Mouse (Mus musculus) forebrain, embryonic 14.5 days (tissue): Measurements from ENCODE around the gene C8a. TPM values are rescaled to one million over a fixed set of nuclear protein-coding genes. Genes with fewer than 3 reads are reported as not detected.

Experiments used
- ATAC-seq: fragments of 200-750 bp; cut with Nextera tagmentation; 2 replicates; pipeline ENCODE4 v1.8.0; 2017; ENCODE audit warnings: mild to moderate bottlenecking, moderate library complexity
- DNase-seq: peaks from one replicate; pipeline ENCODE4 v3.0.0-alpha.2; 2015; ENCODE audit warnings: low spot score
- H3K27ac ChIP-seq: fragments of 300-500 bp; sonication (generic); 2 replicates; pipeline ENCODE4 v1.5.1; 2014; ENCODE audit warnings: low read depth, mild to moderate bottlenecking, control low read depth, low read length, moderate library complexity
- H3K27me3 ChIP-seq: fragments of 300-500 bp; sonication (generic); replicated peaks from 2 replicates; pipeline ENCODE4 v1.6.1; 2014; ENCODE audit warnings: low read length, control low read depth, mixed read lengths; ENCODE audit not compliant: control insufficient read depth, insufficient read depth
- H3K36me3 ChIP-seq: fragments of 300-500 bp; sonication (generic); 2 replicates; pipeline ENCODE4 v1.6.1; 2014; ENCODE audit warnings: low read length, control low read depth; ENCODE audit not compliant: control insufficient read depth, insufficient read depth
- H3K4me1 ChIP-seq: fragments of 300-500 bp; sonication (generic); 2 replicates; pipeline ENCODE4 v1.6.1; 2014; ENCODE audit warnings: antibody characterized with exemption, low read length, control low read depth; ENCODE audit not compliant: control insufficient read depth, insufficient read depth
- H3K4me2 ChIP-seq: fragments of 300-500 bp; sonication (generic); 2 replicates; pipeline ENCODE4 v1.6.1; 2014; ENCODE audit warnings: mild to moderate bottlenecking, control low read depth, low read length
- H3K4me3 ChIP-seq: fragments of 300-500 bp; sonication (generic); 2 replicates; pipeline ENCODE4 v1.5.1; 2014; ENCODE audit warnings: low read depth, low read length, control low read depth
- H3K9ac ChIP-seq: fragments of 300-500 bp; sonication (generic); 2 replicates; pipeline ENCODE4 v1.6.1; 2014; ENCODE audit warnings: mild to moderate bottlenecking, low read length, control low read depth, moderate library complexity
- H3K9me3 ChIP-seq: fragments of 300-500 bp; sonication (generic); replicated peaks from 2 replicates; pipeline ENCODE4 v1.6.1; 2016; ENCODE audit warnings: low read length, control low read depth, mixed read lengths; ENCODE audit not compliant: control insufficient read depth
- WGBS: fragments of 180-500 bp; shearing (Covaris S2); extraction: QIAGEN DNeasy Blood & Tissue Kit; methylation state at CpG from one replicate; pipeline ENCODE4 v1.1.7; 2014; 5-methylcytosine and 5-hydroxymethylcytosine counted together
- polyA plus RNA-seq: library from polyadenylated mRNA; unstranded; fragments of >200 nt; fragmentation: Nextera tagmentation; extraction: Ambion mirVana; gene quantifications from 2 replicates; pipeline ENCODE4 v1.2.1, GENCODE M21; 2014

Gene C8a
- polyA plus RNA-seq, 1 experiment from 2014 or later = not detected

DNA sequence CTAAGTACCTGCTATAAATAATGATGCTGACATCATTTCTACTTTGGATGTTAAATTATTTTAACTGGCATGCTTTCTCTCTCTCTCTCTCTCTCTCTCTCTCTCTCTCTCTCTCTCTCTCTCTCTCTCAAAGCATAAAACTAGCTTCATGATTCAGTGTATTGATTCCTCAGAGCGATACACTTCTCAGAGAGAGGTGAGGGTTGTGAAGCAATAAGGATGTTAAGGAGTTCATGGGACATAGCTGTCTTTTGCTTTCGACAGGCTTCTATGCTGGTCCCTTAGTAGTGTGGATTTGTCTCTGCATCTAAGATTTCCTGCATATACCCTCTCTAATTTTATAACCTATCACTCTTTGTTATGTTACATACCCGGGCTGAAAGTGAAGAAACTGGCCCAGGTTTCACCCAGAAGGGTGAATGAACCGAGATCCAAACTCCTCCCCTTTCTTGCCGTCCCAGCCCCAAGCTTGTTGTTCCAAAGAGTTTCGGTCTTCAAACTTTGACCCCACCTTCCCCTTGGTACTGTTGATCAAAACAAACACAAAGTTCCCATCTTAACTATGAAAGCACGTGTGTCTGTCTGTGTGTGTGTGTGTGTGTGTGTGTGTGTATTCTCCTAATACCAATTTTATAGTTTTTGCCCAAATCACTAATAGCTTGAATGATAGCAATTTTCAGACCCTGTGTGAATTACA lies 51.7 kb downstream of the C8a start:
- Histone ChIP-seq H3K4me2 (no peak overlapping the region), H3K4me3 (no peak overlapping the region), H3K9me3 (no peaks in the 10 kb centered on the region), H3K9ac (no peak overlapping the region), H3K27ac (no peak overlapping the region), H3K36me3 (no peaks in the 10 kb centered on the region), H3K27me3 (no peaks in the 10 kb centered on the region), H3K4me1 (no peaks in the 10 kb centered on the region)
- DNase-seq (no peak), ATAC-seq (no peak)
- WGBS = 79% methylated on average over 7 of the region's 7 CpGs

GRCm38 (mm10) chr4:104823597-104824101 lies 52.5 kb downstream of the C8a start:
- no peaks in the 10 kb centered on the region for H3K27me3 ChIP-seq
- ATAC-seq (no peak), DNase-seq (no peak)
- H3K36me3 ChIP-seq = no peaks in the 10 kb centered on the region
- WGBS = 94% methylated on average over 4 of the region's 4 CpGs
- no peaks in the 10 kb centered on the region for H3K9me3 ChIP-seq
- no peak overlapping the region for H3K4me3 ChIP-seq
- H3K27ac ChIP-seq = no peak overlapping the region
- H3K9ac ChIP-seq = no peak overlapping the region
- H3K4me1 ChIP-seq = no peaks in the 10 kb centered on the region
- no peak overlapping the region for H3K4me2 ChIP-seq

- Histone ChIP-seq H3K4me2 (no peak overlapping the region), H3K27ac (no peak overlapping the region), H3K36me3 (no peaks in the 10 kb centered on the region), H3K4me3 (no peak overlapping the region), H3K9me3 (no peaks in the 10 kb centered on the region), H3K27me3 (no peaks in the 10 kb centered on the region), H3K9ac (no peak overlapping the region), H3K4me1 (no peaks in the 10 kb centered on the region)
- ATAC-seq (no peak), DNase-seq (no peak)
- 73% methylated on average over 4 of the region's 4 CpGs for WGBS
Observed at GRCm38 (mm10) chr4:104819891-104820290, 56.3 kb downstream of the C8a start.

GRCm38 (mm10) chr4:104818986-104819385 lies 57.2 kb downstream of the C8a start:
- no peak overlapping the region for H3K9ac ChIP-seq
- WGBS = 64% methylated on average over 4 of the region's 4 CpGs
- DNase-seq (no peak), ATAC-seq (no peak)
- H3K9me3 ChIP-seq = no peaks in the 10 kb centered on the region
- no peak overlapping the region for H3K4me2 ChIP-seq
- H3K4me3 ChIP-seq = no peak overlapping the region
- no peaks in the 10 kb centered on the region for H3K27me3 ChIP-seq
- H3K27ac ChIP-seq = no peak overlapping the region
- no peaks in the 10 kb centered on the region for H3K36me3 ChIP-seq
- no peaks in the 10 kb centered on the region for H3K4me1 ChIP-seq

DNA sequence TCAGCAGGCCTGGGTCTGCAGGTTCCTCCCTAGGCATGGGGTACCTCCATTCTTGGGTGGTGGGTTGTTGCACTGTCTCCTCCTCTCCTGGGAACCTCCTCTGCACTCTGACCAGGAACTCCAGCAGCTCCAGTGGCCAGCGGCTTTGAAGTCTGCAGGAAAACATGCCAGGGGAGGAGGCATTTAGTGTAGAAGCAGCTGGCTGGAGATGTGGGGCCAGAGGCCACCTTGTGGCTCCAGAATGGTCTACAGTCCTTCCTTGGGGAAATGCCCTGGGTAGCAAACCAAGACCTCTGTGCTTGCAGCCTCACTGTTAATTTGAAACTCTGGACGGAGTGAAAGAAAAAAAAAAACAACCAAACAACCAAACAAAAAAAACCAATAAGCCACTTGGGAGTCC lies 58.7 kb downstream of the C8a start:
- no peaks in the 10 kb centered on the region for H3K9me3 ChIP-seq
- ATAC-seq = no peak
- no peaks in the 10 kb centered on the region for H3K4me1 ChIP-seq
- H3K4me2 ChIP-seq = no peak overlapping the region
- no peak for DNase-seq
- no peaks in the 10 kb centered on the region for H3K36me3 ChIP-seq
- H3K4me3 ChIP-seq = no peak overlapping the region
- no peak overlapping the region for H3K27ac ChIP-seq
- H3K27me3 ChIP-seq = no peaks in the 10 kb centered on the region
- WGBS = 75% methylated on average over 2 of the region's 2 CpGs
- no peak overlapping the region for H3K9ac ChIP-seq

- 84% methylated on average over 4 of the region's 4 CpGs for WGBS
- DNase-seq = no peak
Observed at GRCm38 (mm10) chr4:104816519-104817232, 59.5 kb downstream of the C8a start.

GRCm38 (mm10) chr4:104813617-104814016 lies 62.6 kb downstream of the C8a start:
- Histone ChIP-seq H3K4me2 (no peak overlapping the region), H3K4me3 (no peak overlapping the region), H3K9ac (no peak overlapping the region), H3K36me3 (no peaks in the 10 kb centered on the region), H3K27me3 (no peaks in the 10 kb centered on the region), H3K27ac (no peak overlapping the region), H3K9me3 (no peaks in the 10 kb centered on the region), H3K4me1 (no peaks in the 10 kb centered on the region)
- no peak for DNase-seq
- 56% methylated on average over 2 of the region's 2 CpGs for WGBS
- ATAC-seq = no peak

More at GRCm38 (mm10) chr4:104816519-104817232, 59.5 kb downstream of the C8a start:
- Histone ChIP-seq H3K4me1 (no peaks in the 10 kb centered on the region), H3K4me2 (no peak overlapping the region), H3K4me3 (no peak overlapping the region), H3K9me3 (no peaks in the 10 kb centered on the region), H3K36me3 (no peaks in the 10 kb centered on the region), H3K9ac (no peak overlapping the region), H3K27ac (no peak overlapping the region), H3K27me3 (no peaks in the 10 kb centered on the region)
- ATAC-seq = no peak

- Histone ChIP-seq H3K9ac (no peak overlapping the region), H3K27me3 (no peaks in the 10 kb centered on the region), H3K9me3 (no peaks in the 10 kb centered on the region), H3K4me3 (no peak overlapping the region), H3K36me3 (no peaks in the 10 kb centered on the region), H3K27ac (no peak overlapping the region), H3K4me2 (no peak overlapping the region), H3K4me1 (no peaks in the 10 kb centered on the region)
- no peak for ATAC-seq
- no peak for DNase-seq
- 73% methylated on average over 10 of the region's 10 CpGs for WGBS
Observed at GRCm38 (mm10) chr4:104810710-104811286, 65.4 kb downstream of the C8a start.
